Mouse (Mus musculus) small intestine, adult 2 months (tissue): ENCODE data around the gene Rpl23a.

ENCODE experiments used
- CTCF ChIP-seq: fragments of 200-500 bp; IDR thresholded peaks from 2 replicates; pipeline ENCODE4 v1.5.1; 2012; ENCODE audit warnings: low read depth, mild to moderate bottlenecking, control low read depth, inconsistent platforms, low read length, moderate library complexity, mixed read lengths; ENCODE audit not compliant: insufficient replicate concordance, insufficient read length; ENCODE audit errors: extremely low read depth
- POLR2A ChIP-seq: fragments of 200-500 bp; IDR thresholded peaks from 2 replicates; pipeline ENCODE4 v1.6.1; 2012; ENCODE audit warnings: low read depth, mild to moderate bottlenecking, control low read depth, inconsistent platforms, low read length, moderate library complexity

DNA sequence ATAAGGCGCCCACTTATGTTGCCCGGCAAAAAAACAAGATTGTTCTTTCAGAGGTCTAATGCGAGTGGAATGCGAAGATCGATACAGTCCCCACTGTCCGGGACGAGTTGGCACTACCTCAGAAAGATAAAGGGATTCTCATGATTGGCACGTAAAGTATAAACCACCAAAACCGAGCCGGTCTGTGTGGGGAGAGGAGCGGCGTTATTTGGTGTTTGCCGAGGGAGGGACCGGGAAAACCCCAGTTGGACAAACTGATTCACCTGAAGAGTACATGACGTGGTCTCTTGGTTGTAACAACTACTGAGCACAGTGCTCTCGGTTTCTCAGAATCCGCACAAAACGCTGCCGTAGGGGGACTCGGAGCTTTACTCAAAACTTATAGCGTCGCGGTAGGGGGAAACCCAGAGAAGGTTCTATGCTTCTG is 6.5 kb downstream of the Rpl23a start:
- no peak for TF ChIP-seq POLR2A
- TF ChIP-seq CTCF, result no peak
